Mouse (Mus musculus): ENCODE data around the gene Angptl8. TPM values are rescaled to one million over a fixed set of nuclear protein-coding genes. Genes with fewer than 3 reads are reported as not detected.

The Angptl8 gene
- polyA plus RNA-seq, 1 experiment from 2014 or later: not detected

- Histone ChIP-seq H3K27ac (replicated peaks; ENCODE audit: low read depth, low read length) (no peak overlapping the region), H3K4me3 (ENCODE audit: low read depth, low read length) (no peak overlapping the region), H3K4me2 (ENCODE audit: low read depth, low read length) (no peak overlapping the region), H3K27me3 (ENCODE audit: control insufficient read depth, insufficient read depth, low read length) (no peaks in the 10 kb centered on the region), H3K4me1 (ENCODE audit: control insufficient read depth, insufficient read depth, low read length) (no peaks in the 10 kb centered on the region), H3K9ac (replicated peaks; ENCODE audit: low read length) (no peak overlapping the region), H3K9me3 (replicated peaks; ENCODE audit: control insufficient read depth, low read length) (no peaks in the 10 kb centered on the region), H3K36me3 (replicated peaks; ENCODE audit: control insufficient read depth, insufficient read depth, low read depth, low read length) (no peaks in the 10 kb centered on the region)
- ATAC-seq (replicated peaks; ENCODE audit: insufficient number of reproducible peaks, low FRiP score, low TSS enrichment, low read depth) (no peak), DNase-seq (ENCODE audit: low spot score) (no peak)
- WGBS: 86% methylated on average over 4 of the region's 4 CpGs
These were observed 17.2 kb upstream of the Angptl8 start for GRCm38 (mm10) chr9:21818125-21818524.

- Histone ChIP-seq H3K27me3 (ENCODE audit: control insufficient read depth, insufficient read depth, low read length) (no peaks in the 10 kb centered on the region), H3K4me3 (ENCODE audit: low read depth, low read length) (no peak overlapping the region), H3K4me1 (ENCODE audit: control insufficient read depth, insufficient read depth, low read length) (no peaks in the 10 kb centered on the region), H3K36me3 (replicated peaks; ENCODE audit: control insufficient read depth, insufficient read depth, low read depth, low read length) (no peaks in the 10 kb centered on the region), H3K27ac (replicated peaks; ENCODE audit: low read depth, low read length) (no peak overlapping the region), H3K9me3 (replicated peaks; ENCODE audit: control insufficient read depth, low read length) (no peaks in the 10 kb centered on the region), H3K4me2 (ENCODE audit: low read depth, low read length) (no peak overlapping the region), H3K9ac (replicated peaks; ENCODE audit: low read length) (no peak overlapping the region)
- WGBS: 92% methylated on average over 6 of the region's 6 CpGs
- DNase-seq (ENCODE audit: low spot score) (no peak), ATAC-seq (replicated peaks; ENCODE audit: insufficient number of reproducible peaks, low FRiP score, low TSS enrichment, low read depth) (no peak)
These were observed 16.7 kb upstream of the Angptl8 start for GRCm38 (mm10) chr9:21818561-21818960.

GRCm38 (mm10) chr9:21819181-21819729, 16.1 kb upstream of the Angptl8 start:
- Histone ChIP-seq H3K27ac (replicated peaks; ENCODE audit: low read depth, low read length) (no peak overlapping the region), H3K4me3 (ENCODE audit: low read depth, low read length) (no peak overlapping the region), H3K4me2 (ENCODE audit: low read depth, low read length) (no peak overlapping the region), H3K27me3 (ENCODE audit: control insufficient read depth, insufficient read depth, low read length) (no peaks in the 10 kb centered on the region), H3K9me3 (replicated peaks; ENCODE audit: control insufficient read depth, low read length) (no peaks in the 10 kb centered on the region), H3K9ac (replicated peaks; ENCODE audit: low read length) (no peak overlapping the region), H3K36me3 (replicated peaks; ENCODE audit: control insufficient read depth, insufficient read depth, low read depth, low read length) (no peaks in the 10 kb centered on the region), H3K4me1 (ENCODE audit: control insufficient read depth, insufficient read depth, low read length) (no peaks in the 10 kb centered on the region)
- 95% methylated on average over 2 of the region's 2 CpGs for WGBS
- DNase-seq (ENCODE audit: low spot score) (no peak), ATAC-seq (replicated peaks; ENCODE audit: insufficient number of reproducible peaks, low FRiP score, low TSS enrichment, low read depth) (no peak)

- no peaks in the 10 kb centered on the region for H3K4me1 ChIP-seq (ENCODE audit: control insufficient read depth, insufficient read depth, low read length)
- H3K27me3 ChIP-seq (ENCODE audit: control insufficient read depth, insufficient read depth, low read length): no peaks in the 10 kb centered on the region
- H3K9ac ChIP-seq (replicated peaks; ENCODE audit: low read length): no peak overlapping the region
- WGBS: 82% methylated on average over 12 of the region's 12 CpGs
- no peaks in the 10 kb centered on the region for H3K9me3 ChIP-seq (replicated peaks; ENCODE audit: control insufficient read depth, low read length)
- H3K4me3 ChIP-seq (ENCODE audit: low read depth, low read length): no peak overlapping the region
- ATAC-seq (replicated peaks; ENCODE audit: insufficient number of reproducible peaks, low FRiP score, low TSS enrichment, low read depth) (no peak), DNase-seq (ENCODE audit: low spot score) (no peak)
- H3K27ac ChIP-seq (replicated peaks; ENCODE audit: low read depth, low read length): no peak overlapping the region
- H3K4me2 ChIP-seq (ENCODE audit: low read depth, low read length): no peak overlapping the region
- H3K36me3 ChIP-seq (replicated peaks; ENCODE audit: control insufficient read depth, insufficient read depth, low read depth, low read length): no peaks in the 10 kb centered on the region
These were observed 15.1 kb upstream of the Angptl8 start for GRCm38 (mm10) chr9:21820183-21820582.

- H3K4me1 ChIP-seq (ENCODE audit: control insufficient read depth, insufficient read depth, low read length): no peaks in the 10 kb centered on the region
- DNase-seq (ENCODE audit: low spot score) (no peak), ATAC-seq (replicated peaks; ENCODE audit: insufficient number of reproducible peaks, low FRiP score, low TSS enrichment, low read depth) (no peak)
- H3K4me3 ChIP-seq (ENCODE audit: low read depth, low read length): no peak overlapping the region
- H3K27me3 ChIP-seq (ENCODE audit: control insufficient read depth, insufficient read depth, low read length): no peaks in the 10 kb centered on the region
- H3K4me2 ChIP-seq (ENCODE audit: low read depth, low read length): no peak overlapping the region
- no peaks in the 10 kb centered on the region for H3K36me3 ChIP-seq (replicated peaks; ENCODE audit: control insufficient read depth, insufficient read depth, low read depth, low read length)
- WGBS: 89% methylated on average over 6 of the region's 6 CpGs
- H3K27ac ChIP-seq (replicated peaks; ENCODE audit: low read depth, low read length): no peak overlapping the region
- no peaks in the 10 kb centered on the region for H3K9me3 ChIP-seq (replicated peaks; ENCODE audit: control insufficient read depth, low read length)
- no peak overlapping the region for H3K9ac ChIP-seq (replicated peaks; ENCODE audit: low read length)
These were observed 12.6 kb upstream of the Angptl8 start for GRCm38 (mm10) chr9:21822686-21823085.

- Histone ChIP-seq H3K9ac (replicated peaks; ENCODE audit: low read length) (no peak overlapping the region), H3K4me1 (ENCODE audit: control insufficient read depth, insufficient read depth, low read length) (no peaks in the 10 kb centered on the region), H3K36me3 (replicated peaks; ENCODE audit: control insufficient read depth, insufficient read depth, low read depth, low read length) (no peaks in the 10 kb centered on the region), H3K4me3 (ENCODE audit: low read depth, low read length) (no peak overlapping the region), H3K4me2 (ENCODE audit: low read depth, low read length) (no peak overlapping the region), H3K9me3 (replicated peaks; ENCODE audit: control insufficient read depth, low read length) (no peaks in the 10 kb centered on the region), H3K27me3 (ENCODE audit: control insufficient read depth, insufficient read depth, low read length) (no peaks in the 10 kb centered on the region), H3K27ac (replicated peaks; ENCODE audit: low read depth, low read length) (no peak overlapping the region)
- ATAC-seq (replicated peaks; ENCODE audit: insufficient number of reproducible peaks, low FRiP score, low TSS enrichment, low read depth): no peak
- 59% methylated on average over 4 of the region's 4 CpGs for WGBS
- DNase-seq (ENCODE audit: low spot score): no peak
These were observed 11.4 kb upstream of the Angptl8 start for GRCm38 (mm10) chr9:21823957-21824356.

GRCm38 (mm10) chr9:21824366-21824765, 10.9 kb upstream of the Angptl8 start:
- H3K4me2 ChIP-seq (ENCODE audit: low read depth, low read length): no peak overlapping the region
- ATAC-seq (replicated peaks; ENCODE audit: insufficient number of reproducible peaks, low FRiP score, low TSS enrichment, low read depth) (no peak), DNase-seq (ENCODE audit: low spot score) (no peak)
- no peaks in the 10 kb centered on the region for H3K27me3 ChIP-seq (ENCODE audit: control insufficient read depth, insufficient read depth, low read length)
- H3K4me3 ChIP-seq (ENCODE audit: low read depth, low read length): no peak overlapping the region
- H3K36me3 ChIP-seq (replicated peaks; ENCODE audit: control insufficient read depth, insufficient read depth, low read depth, low read length): no peaks in the 10 kb centered on the region
- no peaks in the 10 kb centered on the region for H3K9me3 ChIP-seq (replicated peaks; ENCODE audit: control insufficient read depth, low read length)
- H3K9ac ChIP-seq (replicated peaks; ENCODE audit: low read length): no peak overlapping the region
- 52% methylated on average over 10 of the region's 10 CpGs for WGBS
- no peak overlapping the region for H3K27ac ChIP-seq (replicated peaks; ENCODE audit: low read depth, low read length)
- no peaks in the 10 kb centered on the region for H3K4me1 ChIP-seq (ENCODE audit: control insufficient read depth, insufficient read depth, low read length)

GRCm38 (mm10) chr9:21829834-21830460, 5.4 kb upstream of the Angptl8 start:
- Histone ChIP-seq H3K27ac (replicated peaks; ENCODE audit: low read depth, low read length) (no peak overlapping the region), H3K4me2 (ENCODE audit: low read depth, low read length) (no peak overlapping the region), H3K9me3 (replicated peaks; ENCODE audit: control insufficient read depth, low read length) (no peaks in the 10 kb centered on the region), H3K4me3 (ENCODE audit: low read depth, low read length) (no peak overlapping the region), H3K4me1 (ENCODE audit: control insufficient read depth, insufficient read depth, low read length) (no peaks in the 10 kb centered on the region), H3K9ac (replicated peaks; ENCODE audit: low read length) (no peak overlapping the region), H3K36me3 (replicated peaks; ENCODE audit: control insufficient read depth, insufficient read depth, low read depth, low read length) (peaks cover 4% of the 10 kb centered on the region), H3K27me3 (ENCODE audit: control insufficient read depth, insufficient read depth, low read length) (no peaks in the 10 kb centered on the region)
- ATAC-seq (replicated peaks; ENCODE audit: insufficient number of reproducible peaks, low FRiP score, low TSS enrichment, low read depth) (no peak), DNase-seq (ENCODE audit: low spot score) (no peak)
- WGBS: 92% methylated on average over 14 of the region's 14 CpGs
